Mouse (Mus musculus): ENCODE measurements around the gene Slc30a1. TPM values are rescaled to one million over a fixed set of nuclear protein-coding genes. Genes with fewer than 3 reads are reported as not detected.
A peak's percentile ranks its signal among the peaks of the same experiment; 100 is the strongest.

Gene Slc30a1
- 8.4 and 9.1 TPM in 2 replicates for polyA plus RNA-seq (2012; rRNA removed)

DNA sequence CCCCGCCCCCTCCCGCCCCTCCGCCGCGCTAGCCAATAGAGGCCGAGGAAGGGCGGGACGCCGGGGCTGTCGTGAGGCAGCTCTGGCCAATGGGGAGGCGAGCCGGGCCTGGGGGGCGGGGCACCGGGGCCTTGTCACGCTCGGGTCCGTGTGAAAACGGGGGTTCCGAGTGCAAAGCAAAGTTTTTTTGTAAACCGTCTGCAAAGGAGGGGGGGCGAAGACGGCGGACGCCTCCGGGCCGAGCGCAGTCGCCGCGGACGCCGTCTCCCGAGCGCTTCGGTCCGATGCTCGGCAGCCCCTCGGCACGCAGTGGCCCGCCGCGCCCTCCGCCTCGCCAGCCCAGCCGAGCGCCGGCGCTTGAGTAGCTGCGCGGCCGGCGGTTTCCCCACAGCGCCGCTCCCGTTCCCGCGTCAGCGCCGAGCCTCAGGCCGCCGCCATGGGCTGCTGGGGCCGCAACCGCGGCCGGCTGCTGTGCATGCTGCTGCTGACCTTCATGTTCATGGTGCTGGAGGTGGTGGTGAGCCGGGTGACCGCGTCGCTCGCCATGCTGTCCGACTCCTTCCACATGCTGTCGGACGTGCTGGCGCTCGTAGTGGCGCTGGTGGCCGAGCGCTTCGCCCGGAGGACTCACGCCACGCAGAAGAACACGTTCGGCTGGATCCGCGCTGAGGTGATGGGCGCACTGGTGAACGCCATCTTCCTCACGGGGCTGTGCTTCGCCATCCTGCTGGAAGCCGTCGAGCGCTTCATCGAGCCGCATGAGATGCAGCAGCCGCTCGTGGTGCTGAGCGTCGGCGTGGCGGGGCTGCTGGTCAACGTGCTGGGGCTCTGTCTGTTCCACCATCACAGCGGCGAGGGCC is at the start of gene Slc30a1:
Gene Slc30a1 (plus strand): TSS at position 197 of the 860 bp plus-strand sequence.
- Histone ChIP-seq H3K4me3 (ENCODE audit: control insufficient read depth, insufficient read depth, low read length) (peak within 1 kb of the TSS; percentile 90), H3K27me3 (ENCODE audit: control insufficient read depth, insufficient read depth, low read length) (no peaks in the 10 kb centered on the region), H3K4me1 (replicated peaks; ENCODE audit: control insufficient read depth, insufficient read depth, low read length) (peaks cover 13% of the 10 kb centered on the region), H3K27ac (ENCODE audit: control insufficient read depth, insufficient read depth, low read length) (no peak within 1 kb of the TSS), H3K36me3 (ENCODE audit: control insufficient read depth, insufficient read depth, low read length) (no peaks in the 10 kb centered on the region; the same call in 1 of the 2 replicates)
- TF ChIP-seq POLR2A (IDR thresholded peaks at IDR 0.05; ENCODE audit: control insufficient read depth, extremely low read depth, insufficient read depth, low read length, poor library complexity) (peak; percentile 65; the same call in 1 of the 2 replicates), CTCF (IDR thresholded peaks at IDR 0.05; ENCODE audit: borderline replicate concordance, control insufficient read depth, extremely low read depth, insufficient read depth, low read length, poor library complexity) (no peak)
- DNase-seq = peak; percentile 99
- under 1% methylated on average over 103 of the region's 104 CpGs for WGBS

DNA sequence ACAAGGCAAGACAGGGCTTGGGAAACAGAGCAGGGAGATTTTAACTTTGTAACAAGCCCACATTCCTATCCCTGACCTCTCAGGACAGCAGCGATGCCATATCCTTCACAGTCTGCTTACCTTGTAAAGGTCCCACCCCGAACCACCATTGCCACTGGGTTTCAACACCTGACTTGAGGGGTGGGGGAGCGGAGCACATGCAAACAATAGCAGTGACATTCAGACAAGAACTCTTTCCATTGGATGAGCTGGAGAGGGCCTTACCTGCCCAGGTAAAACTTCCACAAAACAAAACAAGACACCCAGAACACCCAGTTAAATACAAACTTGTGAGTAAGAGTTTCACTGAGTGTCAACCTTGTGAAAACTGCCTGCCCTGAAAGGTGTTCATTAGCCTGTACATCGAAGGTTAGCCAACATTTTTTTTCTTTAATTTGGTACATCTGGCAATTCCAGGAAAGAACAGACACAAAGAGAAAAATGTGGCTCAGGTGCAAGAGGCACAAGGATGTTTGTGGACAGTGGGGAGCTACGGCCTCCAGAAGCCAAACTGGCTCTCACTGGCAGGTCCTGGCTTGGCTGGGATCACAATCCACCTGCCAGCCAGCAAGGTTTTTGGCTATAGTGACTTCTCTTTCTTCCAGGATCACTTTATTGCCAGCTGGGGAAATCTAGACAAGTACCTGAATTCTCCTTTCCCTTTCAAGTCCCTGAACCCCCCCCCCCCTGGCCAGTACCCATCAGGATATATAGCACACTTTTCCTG is 49.5 kb upstream of the Slc30a1 start:
- TF ChIP-seq POLR2A (IDR thresholded peaks at IDR 0.05; ENCODE audit: control insufficient read depth, extremely low read depth, insufficient read depth, low read length, poor library complexity) (no peak), CTCF (IDR thresholded peaks at IDR 0.05; ENCODE audit: borderline replicate concordance, control insufficient read depth, extremely low read depth, insufficient read depth, low read length, poor library complexity) (no peak)
- 91% methylated on average over 5 of the region's 5 CpGs for WGBS
- Histone ChIP-seq H3K4me1 (replicated peaks; ENCODE audit: control insufficient read depth, insufficient read depth, low read length) (no peaks in the 10 kb centered on the region), H3K36me3 (ENCODE audit: control insufficient read depth, insufficient read depth, low read length) (no peaks in the 10 kb centered on the region), H3K4me3 (ENCODE audit: control insufficient read depth, insufficient read depth, low read length) (no peak overlapping the region), H3K27me3 (ENCODE audit: control insufficient read depth, insufficient read depth, low read length) (no peaks in the 10 kb centered on the region), H3K27ac (ENCODE audit: control insufficient read depth, insufficient read depth, low read length) (no peak overlapping the region)
- no peak for DNase-seq

DNA sequence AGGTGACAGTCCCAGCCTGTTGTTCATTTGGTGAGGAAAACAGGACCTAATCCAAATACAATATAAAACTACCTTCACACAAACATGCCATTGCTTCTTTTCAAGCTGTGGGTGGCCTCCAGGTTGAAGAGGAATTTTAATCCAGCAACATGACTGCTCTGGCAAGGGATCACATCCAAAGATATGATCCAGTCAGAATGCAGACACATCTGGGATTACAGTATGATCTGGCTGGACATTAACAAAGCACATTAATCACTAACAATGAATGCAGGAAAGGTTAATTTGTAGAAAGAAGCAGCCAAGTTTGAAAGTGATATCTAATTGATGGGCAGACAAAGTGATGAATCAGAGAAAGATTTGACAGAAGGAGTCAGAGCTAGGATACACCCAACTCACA is 48.4 kb upstream of the Slc30a1 start:
- TF ChIP-seq CTCF (IDR thresholded peaks at IDR 0.05; ENCODE audit: borderline replicate concordance, control insufficient read depth, extremely low read depth, insufficient read depth, low read length, poor library complexity) = no peak
- TF ChIP-seq POLR2A (IDR thresholded peaks at IDR 0.05; ENCODE audit: control insufficient read depth, extremely low read depth, insufficient read depth, low read length, poor library complexity) = no peak
- H3K36me3 ChIP-seq (ENCODE audit: control insufficient read depth, insufficient read depth, low read length) = no peaks in the 10 kb centered on the region
- no peak for DNase-seq
- no peak overlapping the region for H3K27ac ChIP-seq (ENCODE audit: control insufficient read depth, insufficient read depth, low read length)
- no peaks in the 10 kb centered on the region for H3K4me1 ChIP-seq (replicated peaks; ENCODE audit: control insufficient read depth, insufficient read depth, low read length)
- no peak overlapping the region for H3K4me3 ChIP-seq (ENCODE audit: control insufficient read depth, insufficient read depth, low read length)
- no peaks in the 10 kb centered on the region for H3K27me3 ChIP-seq (ENCODE audit: control insufficient read depth, insufficient read depth, low read length)

DNA sequence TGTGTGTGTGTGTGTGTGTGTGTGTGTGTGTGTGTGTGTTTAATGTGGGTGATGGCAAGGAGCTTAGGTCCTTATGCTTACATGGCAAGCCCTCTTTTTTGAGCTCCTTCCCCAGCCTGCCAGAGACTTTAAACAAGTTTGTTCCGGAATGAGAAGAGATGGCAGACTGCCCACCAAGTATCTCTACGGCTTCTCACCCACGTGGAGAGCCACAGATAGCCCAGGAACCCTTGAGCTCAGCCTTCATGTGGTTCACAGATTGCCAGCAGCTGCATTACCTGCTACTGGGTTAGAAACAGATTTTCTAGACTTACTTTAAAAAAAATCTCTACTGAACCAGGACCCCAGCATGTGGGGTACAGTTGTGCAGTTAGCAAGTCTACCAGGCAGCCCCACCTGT is 46.7 kb upstream of the Slc30a1 start:
- H3K4me3 ChIP-seq (ENCODE audit: control insufficient read depth, insufficient read depth, low read length) = no peak overlapping the region
- no peaks in the 10 kb centered on the region for H3K4me1 ChIP-seq (replicated peaks; ENCODE audit: control insufficient read depth, insufficient read depth, low read length)
- H3K27me3 ChIP-seq (ENCODE audit: control insufficient read depth, insufficient read depth, low read length) = no peaks in the 10 kb centered on the region
- H3K36me3 ChIP-seq (ENCODE audit: control insufficient read depth, insufficient read depth, low read length) = no peaks in the 10 kb centered on the region
- TF ChIP-seq CTCF (IDR thresholded peaks at IDR 0.05; ENCODE audit: borderline replicate concordance, control insufficient read depth, extremely low read depth, insufficient read depth, low read length, poor library complexity) = no peak
- no peak for TF ChIP-seq POLR2A (IDR thresholded peaks at IDR 0.05; ENCODE audit: control insufficient read depth, extremely low read depth, insufficient read depth, low read length, poor library complexity)
- DNase-seq = no peak
- H3K27ac ChIP-seq (ENCODE audit: control insufficient read depth, insufficient read depth, low read length) = no peak overlapping the region
- WGBS = 45% methylated on average over 3 of the region's 3 CpGs

DNA sequence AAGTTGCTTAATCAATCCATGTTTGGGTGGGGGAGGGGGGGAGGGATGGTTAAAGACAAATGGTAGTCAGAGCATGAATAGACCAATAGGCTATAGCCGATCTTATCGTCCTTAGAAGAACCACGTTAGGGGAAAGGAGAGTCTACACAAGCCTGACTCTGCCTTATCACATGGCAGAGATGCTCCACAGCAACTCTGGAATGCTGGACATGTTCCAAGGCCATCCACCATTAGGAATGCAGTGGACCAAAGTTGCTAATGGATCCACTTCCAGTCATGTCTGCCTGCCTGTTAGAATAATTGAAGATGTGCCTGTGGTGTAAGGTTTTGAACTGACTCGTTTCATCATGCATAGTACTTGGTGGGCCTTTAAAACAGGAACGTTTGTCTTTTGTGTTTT is 45.3 kb upstream of the Slc30a1 start:
- Histone ChIP-seq H3K27me3 (ENCODE audit: control insufficient read depth, insufficient read depth, low read length) (no peaks in the 10 kb centered on the region), H3K4me3 (ENCODE audit: control insufficient read depth, insufficient read depth, low read length) (no peak overlapping the region), H3K36me3 (ENCODE audit: control insufficient read depth, insufficient read depth, low read length) (no peaks in the 10 kb centered on the region), H3K4me1 (replicated peaks; ENCODE audit: control insufficient read depth, insufficient read depth, low read length) (no peaks in the 10 kb centered on the region), H3K27ac (ENCODE audit: control insufficient read depth, insufficient read depth, low read length) (no peak overlapping the region)
- no peak for TF ChIP-seq CTCF (IDR thresholded peaks at IDR 0.05; ENCODE audit: borderline replicate concordance, control insufficient read depth, extremely low read depth, insufficient read depth, low read length, poor library complexity)
- no peak for TF ChIP-seq POLR2A (IDR thresholded peaks at IDR 0.05; ENCODE audit: control insufficient read depth, extremely low read depth, insufficient read depth, low read length, poor library complexity)
- 89% methylated on average over 5 of the region's 5 CpGs for WGBS
- DNase-seq = no peak

DNA sequence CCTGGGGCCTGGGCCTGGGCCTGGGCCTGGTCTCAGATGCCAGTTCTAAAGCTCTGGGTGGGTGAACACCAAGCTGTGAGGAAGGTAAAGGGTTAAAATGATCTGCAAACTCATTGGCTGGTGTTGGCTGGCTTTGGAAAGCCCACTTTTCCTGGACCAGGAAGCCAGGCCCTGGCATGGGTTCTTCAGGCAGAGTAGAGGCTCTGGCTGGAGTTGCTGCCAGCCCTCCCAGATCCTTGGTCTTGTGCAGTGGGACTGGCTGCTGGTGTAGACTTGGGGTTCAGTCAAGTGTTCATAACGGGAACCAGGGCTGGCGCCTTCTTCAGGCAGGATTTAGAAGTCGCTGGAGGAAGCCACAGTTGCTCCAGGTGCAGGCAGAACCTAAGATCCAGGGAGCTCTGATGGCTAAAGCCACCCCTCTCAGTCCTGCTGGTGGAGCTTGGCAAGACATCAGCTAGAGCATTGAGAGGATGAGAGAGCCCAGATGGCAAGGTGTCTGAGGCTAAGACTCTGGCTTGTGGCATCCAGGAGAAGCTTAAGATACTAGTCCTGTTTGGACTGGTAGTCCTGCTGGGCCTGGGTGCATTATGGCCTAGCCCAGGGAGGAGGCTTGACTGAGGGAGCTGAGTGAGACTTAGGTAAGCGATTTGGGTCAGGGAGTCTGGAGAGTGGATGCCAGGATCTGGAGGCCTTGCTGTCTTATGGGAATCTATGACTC is 42.6 kb upstream of the Slc30a1 start:
- Histone ChIP-seq H3K36me3 (ENCODE audit: control insufficient read depth, insufficient read depth, low read length) (no peaks in the 10 kb centered on the region), H3K4me1 (replicated peaks; ENCODE audit: control insufficient read depth, insufficient read depth, low read length) (no peaks in the 10 kb centered on the region), H3K4me3 (ENCODE audit: control insufficient read depth, insufficient read depth, low read length) (no peak overlapping the region), H3K27me3 (ENCODE audit: control insufficient read depth, insufficient read depth, low read length) (no peaks in the 10 kb centered on the region), H3K27ac (ENCODE audit: control insufficient read depth, insufficient read depth, low read length) (no peak overlapping the region)
- WGBS = 84% methylated on average over 4 of the region's 4 CpGs
- no peak for DNase-seq
- TF ChIP-seq CTCF (IDR thresholded peaks at IDR 0.05; ENCODE audit: borderline replicate concordance, control insufficient read depth, extremely low read depth, insufficient read depth, low read length, poor library complexity) (no peak), POLR2A (IDR thresholded peaks at IDR 0.05; ENCODE audit: control insufficient read depth, extremely low read depth, insufficient read depth, low read length, poor library complexity) (no peak)

Measured in thymus, adult 2 months (tissue).